Mouse (Mus musculus): ENCODE measurements at regions not wholly inside any gene's neighbourhood (a gene's known extent, or its start where the extent isn't known, plus 50 kb on each side); places are given as distances from the start of the nearest gene placed in this dataset.

DNA sequence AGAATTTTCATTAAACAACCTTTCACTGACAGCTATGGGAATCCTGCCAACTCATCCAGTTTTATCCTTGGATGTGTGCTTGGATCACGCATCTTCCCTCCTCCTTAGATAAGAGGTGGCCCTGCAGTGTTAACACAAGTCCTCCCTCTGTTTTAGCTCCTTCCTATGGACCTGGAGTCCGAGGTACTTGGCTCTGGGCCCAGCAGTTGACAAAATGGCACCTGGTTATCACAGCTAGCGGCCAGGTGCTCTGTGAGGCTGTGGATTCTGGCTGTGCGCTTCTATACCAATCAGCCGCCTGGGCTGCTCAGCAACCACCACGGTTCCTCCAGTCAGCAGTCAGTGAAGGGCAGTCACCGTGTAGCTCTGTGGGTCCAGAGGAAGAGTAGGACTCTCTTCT is 157.4 kb downstream of the Prdm2 start:
- ATAC-seq (replicated peaks; ENCODE audit: poor library complexity, severe bottlenecking) = no peak

DNA sequence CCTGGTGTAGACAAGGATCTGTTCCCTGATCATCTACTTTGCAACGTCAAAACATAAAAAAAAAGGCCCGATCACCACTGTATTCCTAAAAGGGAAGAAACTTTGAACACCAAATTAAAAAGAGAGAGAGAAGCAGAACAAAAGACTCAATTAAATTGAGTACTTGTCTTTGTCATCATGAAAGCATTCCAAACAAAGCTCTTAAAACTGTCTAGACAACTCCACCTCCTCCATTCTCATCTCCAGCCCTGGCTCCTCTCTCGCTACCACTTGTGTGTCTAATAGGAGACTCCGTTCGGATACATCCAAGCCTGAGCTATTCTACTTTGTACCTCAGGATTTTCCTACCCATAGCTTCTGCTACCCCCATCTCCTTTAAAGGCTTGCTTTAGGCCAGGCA is 159.8 kb downstream of the Prdm2 start:
- no peak for ATAC-seq (replicated peaks; ENCODE audit: poor library complexity, severe bottlenecking)

DNA sequence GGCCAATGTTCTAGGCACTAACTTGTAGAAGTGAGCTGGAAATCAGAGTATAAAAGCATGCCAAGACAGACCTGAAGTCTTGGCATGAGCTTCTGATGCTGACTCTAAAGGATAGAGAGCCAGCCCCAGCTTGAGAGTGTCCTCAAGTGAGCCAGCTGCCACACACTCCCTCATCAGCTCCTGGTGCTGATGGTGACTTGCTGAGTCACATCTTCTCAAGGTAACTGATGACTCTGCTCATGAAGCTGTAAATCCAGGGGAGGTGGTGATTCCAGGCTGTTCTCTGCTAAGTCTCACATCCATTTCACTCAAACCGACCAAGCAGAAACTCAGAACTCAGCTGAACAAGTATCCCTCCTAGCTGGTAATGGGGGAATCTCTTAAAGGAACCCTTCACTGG is 161.6 kb downstream of the Prdm2 start:
- no peak for ATAC-seq (replicated peaks; ENCODE audit: poor library complexity, severe bottlenecking)

DNA sequence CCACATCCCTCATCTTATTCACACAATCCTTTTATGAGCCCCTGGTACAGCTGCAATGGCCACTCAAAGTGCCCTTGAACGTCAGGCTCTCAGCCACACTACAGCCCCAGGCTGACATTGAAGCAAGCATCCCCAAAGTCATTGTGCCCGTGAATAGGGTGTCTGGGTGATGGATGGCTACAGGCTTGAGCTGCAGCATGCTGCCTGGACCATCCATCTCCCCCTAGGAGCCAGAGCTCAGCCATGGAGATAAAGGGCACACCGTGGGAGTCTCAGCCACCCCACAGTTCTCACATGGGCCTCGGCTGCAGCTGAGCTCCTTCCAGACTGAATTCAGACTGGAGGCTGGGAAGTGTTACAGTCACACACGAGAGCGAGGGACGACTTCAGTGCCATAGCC is 167.6 kb downstream of the Prdm2 start:
- no peak for ATAC-seq (replicated peaks; ENCODE audit: poor library complexity, severe bottlenecking)

DNA sequence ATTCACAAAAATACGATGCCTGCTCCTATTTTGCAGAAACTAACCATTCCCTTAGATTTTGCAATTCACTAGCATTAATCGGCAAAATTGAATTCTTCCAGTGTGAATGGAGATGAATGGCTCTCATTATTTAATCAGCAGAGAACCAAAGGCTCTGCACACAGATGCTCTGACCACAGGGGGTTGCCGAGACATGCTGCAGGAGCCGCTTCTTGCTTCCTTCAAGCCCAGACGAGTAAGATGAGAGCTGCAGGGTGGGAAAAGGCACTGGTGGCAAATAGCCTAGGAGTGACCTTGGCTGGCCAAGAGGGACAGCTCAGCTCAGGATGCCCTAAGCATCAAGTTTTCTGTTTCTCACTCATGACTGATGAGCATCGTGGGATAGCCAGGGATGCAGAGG is 170.0 kb downstream of the Prdm2 start:
- ATAC-seq (replicated peaks; ENCODE audit: poor library complexity, severe bottlenecking) = no peak

DNA sequence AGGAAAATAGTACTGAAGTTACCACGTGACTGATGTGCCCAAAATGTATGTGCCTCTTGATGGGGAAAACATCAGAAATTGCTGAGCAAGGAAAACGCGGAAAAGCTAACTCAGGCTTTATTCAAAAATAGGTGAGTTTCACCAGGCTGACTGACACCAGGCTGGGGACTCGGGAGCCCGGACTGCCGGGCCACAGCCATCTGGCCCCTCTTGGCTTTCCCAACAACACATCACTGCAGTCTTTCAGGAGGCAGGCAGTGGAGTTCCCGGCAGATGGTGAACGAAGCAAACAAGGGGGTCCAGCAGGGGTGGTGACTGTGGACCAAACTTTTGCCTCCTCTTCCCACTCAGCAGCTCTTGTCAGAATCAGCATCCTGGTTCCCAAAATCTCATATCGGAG is 174.2 kb downstream of the Prdm2 start:
- no peak for ATAC-seq (replicated peaks; ENCODE audit: poor library complexity, severe bottlenecking)

DNA sequence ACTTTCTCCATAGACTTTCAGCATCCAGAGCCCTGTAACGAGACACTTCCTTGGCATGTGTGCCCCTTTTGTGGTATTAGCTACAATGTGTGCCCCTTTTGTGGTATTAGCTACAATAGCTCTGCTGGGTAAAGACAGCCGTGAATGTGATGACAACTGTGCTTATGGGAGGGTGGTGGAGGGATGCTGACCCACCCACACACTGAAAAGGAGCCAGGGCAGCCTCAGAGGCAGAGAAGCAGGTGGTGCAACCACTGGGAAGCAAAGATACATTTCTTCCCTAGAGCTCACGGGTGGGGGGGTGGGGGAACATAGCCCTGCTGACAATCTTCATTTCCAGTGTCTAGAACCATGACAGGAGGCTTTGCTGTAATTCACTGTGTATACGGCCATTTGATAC is 176.1 kb downstream of the Prdm2 start:
- ATAC-seq (replicated peaks; ENCODE audit: poor library complexity, severe bottlenecking) = no peak

DNA sequence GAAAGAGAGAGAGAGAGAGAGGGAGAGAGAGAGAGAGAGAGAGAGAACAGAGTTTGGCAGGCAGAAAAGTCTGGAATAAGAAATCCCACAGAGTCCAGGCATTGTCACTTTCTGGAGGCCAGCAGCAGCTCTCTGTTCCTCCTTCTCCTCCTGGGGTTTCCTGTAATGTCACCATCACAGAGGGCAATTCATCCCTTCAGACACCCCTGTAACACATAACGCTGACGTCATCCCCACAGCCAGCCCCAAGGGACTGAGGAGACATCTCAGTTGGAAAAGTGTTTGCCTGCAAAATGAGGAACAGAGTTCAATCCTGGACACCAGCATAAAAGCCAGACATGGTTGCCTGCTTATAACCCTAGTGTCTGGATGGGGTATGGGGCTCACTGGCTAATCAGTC is 177.7 kb downstream of the Prdm2 start:
- ATAC-seq (replicated peaks; ENCODE audit: poor library complexity, severe bottlenecking) = peak; percentile 90

DNA sequence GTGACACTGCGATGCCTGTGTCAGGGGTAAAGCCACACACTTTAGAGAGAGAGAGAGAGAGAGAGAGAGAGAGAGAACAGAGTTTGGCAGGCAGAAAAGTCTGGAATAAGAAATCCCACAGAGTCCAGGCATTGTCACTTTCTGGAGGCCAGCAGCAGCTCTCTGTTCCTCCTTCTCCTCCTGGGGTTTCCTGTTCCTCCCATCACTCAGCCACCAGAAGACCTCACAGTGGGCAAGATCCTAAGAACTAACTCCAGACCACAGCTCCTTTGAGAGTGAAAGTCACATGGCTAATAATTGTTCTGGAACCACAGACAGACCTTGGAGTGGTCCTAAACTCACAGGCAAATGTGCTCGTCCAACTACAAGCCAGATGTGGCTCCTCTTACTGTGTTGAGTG is 178.5 kb downstream of the Prdm2 start:
- peak; percentile 66 for ATAC-seq (replicated peaks; ENCODE audit: poor library complexity, severe bottlenecking)

DNA sequence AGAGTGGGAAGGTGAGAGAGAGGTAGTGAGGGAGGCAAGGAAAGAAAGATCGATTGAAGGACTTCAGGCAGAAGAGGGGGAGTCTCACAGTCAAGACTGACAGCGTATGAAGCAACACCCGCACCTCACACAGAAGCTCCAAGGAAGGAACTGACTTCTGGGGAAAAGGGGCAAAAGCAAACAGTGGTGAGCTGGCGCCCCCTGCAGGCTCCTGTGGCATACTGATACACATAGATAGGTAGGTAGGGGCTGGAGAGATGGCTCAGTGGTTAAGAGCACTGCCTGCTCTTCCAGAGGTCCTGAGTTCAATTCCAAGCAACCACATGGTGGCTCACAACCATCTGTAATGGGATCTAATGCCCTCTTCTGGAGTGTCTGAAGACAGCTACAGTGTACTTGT is 183.0 kb downstream of the Prdm2 start:
- ATAC-seq (replicated peaks; ENCODE audit: poor library complexity, severe bottlenecking) = 0 out of 2 replicates have a peak, but pooled peaks have one; percentile 28

DNA sequence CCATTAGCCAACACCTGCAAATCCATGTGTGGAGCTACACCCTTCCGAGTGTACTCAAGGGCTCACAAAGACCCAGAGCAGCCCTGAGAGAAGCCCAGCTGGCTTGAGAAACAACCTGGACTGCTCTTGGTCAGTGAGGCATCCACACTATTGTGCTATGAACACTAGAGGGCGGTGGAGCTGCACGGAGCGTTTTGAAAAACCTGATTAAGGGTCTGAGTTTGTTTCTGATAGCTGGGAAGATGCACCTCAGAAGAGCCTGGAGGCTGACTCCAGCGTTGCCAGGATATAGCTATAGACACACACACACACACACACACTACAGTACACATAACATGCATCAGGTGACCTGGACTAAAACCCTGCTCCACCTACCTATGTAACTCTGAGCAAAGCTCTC is 185.5 kb downstream of the Prdm2 start:
- peak; percentile 89 for ATAC-seq (replicated peaks; ENCODE audit: poor library complexity, severe bottlenecking)

DNA sequence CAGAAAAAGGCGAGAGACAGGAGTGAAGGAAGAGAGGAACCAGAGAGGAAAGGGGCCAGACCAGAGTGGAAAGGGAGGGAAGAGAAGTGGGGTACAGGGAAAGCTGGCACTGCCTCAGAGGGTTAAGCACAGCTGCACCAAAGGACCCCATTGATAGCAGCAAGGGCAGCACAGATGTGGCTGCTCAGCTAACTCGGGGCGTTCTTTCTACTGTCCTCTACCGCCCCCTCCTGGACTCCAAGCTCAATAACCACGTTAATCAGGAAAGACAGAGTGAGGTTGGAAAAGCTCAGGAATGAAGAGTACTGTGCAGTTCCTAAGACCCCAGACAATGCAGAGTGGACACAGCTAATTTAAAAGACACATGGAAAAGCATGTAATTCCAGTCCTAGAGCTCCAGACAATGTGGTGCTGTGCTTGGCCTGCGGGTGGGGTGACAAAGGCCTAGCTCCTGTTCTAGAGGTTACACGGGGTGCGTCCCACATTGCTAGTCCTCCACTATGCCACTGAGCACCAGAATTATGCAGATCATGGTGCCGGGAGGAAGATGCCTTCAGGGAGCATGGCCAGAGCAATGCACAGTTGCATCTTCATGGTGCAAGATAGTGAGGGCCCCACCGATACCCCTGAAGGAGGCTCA is 191.4 kb downstream of the Prdm2 start:
- peak; percentile 91 for ATAC-seq (replicated peaks; ENCODE audit: poor library complexity, severe bottlenecking)

DNA sequence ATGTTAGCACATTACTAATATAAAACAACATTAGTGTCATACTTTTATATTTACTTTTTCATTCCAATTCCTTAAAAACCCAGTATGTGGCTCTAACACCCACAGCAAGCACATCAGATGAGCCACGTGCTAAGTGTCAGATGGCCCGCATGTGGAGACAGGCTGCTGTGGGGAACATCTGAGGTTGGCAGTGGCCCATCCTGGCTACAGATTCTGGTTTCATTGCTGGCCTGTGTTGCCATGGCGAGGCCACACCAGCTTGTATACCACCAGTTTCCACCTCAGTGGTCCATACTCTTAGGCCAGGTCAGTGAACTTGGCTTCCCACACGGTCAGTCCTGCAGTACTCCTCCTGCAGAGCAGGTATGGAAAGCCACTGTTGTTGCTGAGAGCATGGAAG is 192.1 kb downstream of the Prdm2 start:
- no peak for ATAC-seq (replicated peaks; ENCODE audit: poor library complexity, severe bottlenecking)

DNA sequence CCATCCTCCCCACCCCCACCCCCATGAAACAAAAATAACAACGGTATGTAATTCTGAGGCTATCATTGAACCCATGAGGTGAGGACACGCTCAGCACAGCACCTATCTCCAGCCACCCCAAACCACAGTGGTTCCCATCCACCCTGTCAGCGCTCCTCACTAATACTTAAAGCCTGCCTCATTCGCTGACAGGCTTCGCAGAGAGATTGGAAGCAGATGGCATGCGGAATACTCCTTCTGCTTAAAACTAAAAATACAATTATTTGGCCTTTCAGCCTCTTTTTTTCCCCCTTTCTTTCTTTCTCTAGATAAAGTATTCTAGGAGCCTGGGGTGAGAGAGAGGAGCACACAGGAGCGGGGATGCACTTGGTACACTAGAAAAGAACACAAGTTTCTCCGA is 199.9 kb downstream of the Prdm2 start:
- no peak for ATAC-seq (replicated peaks; ENCODE audit: poor library complexity, severe bottlenecking)

DNA sequence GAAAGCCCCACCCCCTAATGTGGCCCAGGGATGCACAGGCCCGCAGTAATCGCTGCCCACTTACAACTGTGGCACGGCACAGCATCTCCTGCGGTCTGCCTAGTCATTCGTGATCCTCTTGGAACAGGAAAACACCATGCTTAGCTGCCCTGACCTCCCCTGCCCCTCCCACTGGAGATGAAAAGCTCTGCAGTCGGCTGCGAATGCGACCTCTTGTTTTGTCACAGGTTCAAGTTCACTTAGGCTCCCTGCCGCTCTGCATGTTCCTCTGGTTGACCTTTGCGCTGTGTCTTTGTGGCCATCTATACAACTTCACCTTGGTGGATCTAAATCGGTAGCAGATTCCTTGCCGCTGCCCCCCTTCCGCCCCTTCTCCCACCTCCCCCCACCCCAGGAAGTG is 210.8 kb downstream of the Prdm2 start:
- no peak for ATAC-seq (replicated peaks; ENCODE audit: poor library complexity, severe bottlenecking)

DNA sequence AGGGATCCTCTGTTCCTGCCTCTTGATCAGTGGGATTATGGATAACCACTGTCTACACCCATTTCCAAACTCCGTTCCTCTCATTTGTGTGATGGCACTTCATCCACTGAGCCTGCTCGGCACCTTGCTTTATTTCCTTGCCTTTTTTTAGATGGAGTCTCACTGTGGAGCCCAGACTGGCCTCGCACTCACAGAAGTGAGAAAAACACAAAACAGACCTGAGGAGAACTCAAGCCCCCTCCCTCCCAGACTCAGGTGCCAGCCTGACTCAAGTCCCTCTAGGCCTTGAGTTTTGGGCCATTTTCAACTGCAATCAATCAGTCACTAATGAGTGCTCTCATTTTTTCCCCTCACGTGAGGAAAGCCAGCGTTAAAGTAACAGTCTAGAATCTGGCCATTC is 211.3 kb downstream of the Prdm2 start:
- no peak for ATAC-seq (replicated peaks; ENCODE audit: poor library complexity, severe bottlenecking)

DNA sequence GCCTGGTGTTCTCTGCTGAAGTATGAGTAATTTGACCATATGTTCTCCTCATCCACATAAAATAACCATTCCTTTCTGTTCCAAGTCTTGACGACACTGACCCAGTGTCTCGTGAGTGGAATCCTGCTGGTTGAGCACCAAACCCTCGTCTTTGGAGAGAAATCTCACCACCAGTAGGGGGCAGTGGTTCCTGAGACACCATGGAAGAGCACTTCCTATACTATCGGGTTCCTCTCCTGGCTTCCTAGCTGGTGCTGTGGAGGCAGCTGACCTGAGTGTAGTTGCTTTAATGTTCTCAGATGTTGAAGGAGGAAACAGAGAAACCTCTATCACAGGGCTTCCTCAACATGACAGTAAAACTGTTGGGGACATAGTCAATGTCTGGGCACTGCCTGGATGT is 216.4 kb downstream of the Prdm2 start:
- no peak for ATAC-seq (replicated peaks; ENCODE audit: poor library complexity, severe bottlenecking)

DNA sequence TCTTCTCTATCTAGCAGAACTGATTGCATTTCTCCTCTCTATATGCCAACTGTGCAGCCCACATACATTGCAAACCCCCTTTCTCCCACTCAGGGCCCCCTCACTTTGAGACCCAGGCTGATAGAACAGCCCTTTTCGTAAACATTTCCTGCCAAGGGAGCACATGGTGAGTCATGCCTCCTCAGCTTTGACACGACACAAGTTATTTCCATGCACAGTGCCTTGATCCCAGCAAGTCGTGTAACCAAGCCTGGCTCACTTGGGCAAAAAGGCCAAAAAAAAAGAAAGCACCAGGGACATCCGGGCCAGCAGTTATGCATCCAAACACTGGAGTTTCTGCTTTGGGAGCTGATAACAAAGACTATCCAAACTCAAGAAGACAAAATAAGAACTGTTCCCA is 221.4 kb downstream of the Prdm2 start:
- no peak for ATAC-seq (replicated peaks; ENCODE audit: poor library complexity, severe bottlenecking)

DNA sequence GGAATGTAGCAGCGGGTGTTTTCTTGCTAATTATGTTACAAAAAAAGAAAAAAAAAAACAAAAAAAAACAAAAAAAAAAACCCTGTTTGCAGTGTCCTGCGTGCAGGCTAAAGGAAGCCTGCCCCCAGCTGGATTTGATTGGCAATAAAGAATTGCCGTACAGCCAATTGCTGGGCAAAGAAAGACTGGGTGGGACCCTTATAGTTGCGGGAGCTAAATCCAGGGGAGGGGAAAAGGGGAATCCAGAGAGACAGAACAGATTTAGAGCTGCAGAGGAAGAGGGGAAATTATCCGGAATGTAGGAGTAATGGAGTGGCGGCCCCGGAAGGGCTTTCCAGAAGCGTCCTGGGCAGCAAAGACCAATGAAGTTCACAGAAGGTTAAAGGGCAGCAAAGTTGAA is 223.6 kb downstream of the Prdm2 start:
- no peak for ATAC-seq (replicated peaks; ENCODE audit: poor library complexity, severe bottlenecking)

DNA sequence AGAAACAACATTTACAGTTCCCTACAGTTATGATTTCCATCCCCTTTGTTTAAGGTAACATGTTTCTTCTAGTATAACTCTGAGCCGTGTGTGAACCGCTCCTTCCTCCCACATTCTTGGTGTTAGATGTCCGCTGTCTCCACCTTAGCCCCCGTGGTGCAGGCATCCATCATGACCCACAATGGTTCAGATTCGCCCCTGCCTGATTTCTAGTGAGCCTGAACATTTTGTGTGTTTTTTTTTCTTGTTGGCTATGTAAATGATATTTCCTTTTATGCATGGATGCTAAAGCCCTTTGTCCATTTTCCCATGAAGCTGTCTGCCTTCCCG is 229.5 kb downstream of the Prdm2 start:
- ATAC-seq (replicated peaks; ENCODE audit: poor library complexity, severe bottlenecking) = no peak

DNA sequence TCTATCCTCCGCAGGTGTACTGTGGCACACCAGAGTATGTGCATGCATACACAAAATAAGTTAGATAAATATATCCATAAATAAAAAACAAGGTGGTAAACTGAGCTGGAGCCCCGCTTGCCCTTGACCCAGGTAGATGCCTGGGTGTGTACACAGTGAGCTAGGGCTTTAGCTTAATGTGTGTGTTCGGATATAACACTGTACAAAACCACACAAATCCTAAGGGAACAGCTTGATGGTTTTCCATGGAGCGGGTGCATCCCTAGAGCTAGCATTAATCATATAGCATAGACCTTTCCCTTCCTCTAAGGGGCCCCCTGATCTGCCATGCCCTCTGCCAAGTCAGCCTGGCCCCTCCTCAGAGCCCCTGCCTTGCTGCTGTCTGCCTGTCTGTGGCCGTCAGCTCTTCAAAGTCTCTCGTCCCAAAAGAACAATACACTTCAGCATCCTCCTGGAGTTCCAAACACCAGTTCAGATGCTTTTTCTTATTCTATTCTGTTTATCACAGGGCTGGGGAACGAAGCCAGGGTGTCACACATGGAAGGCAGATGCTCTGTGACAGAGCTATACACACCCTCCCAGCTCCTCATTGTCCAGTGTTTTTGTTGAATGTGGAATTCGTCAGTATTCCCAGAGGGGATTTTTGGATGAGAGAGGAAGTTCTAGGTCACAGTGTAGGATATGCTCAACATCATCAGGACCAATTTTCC is 230.1 kb downstream of the Prdm2 start:
- no peak for ATAC-seq (replicated peaks; ENCODE audit: poor library complexity, severe bottlenecking)

DNA sequence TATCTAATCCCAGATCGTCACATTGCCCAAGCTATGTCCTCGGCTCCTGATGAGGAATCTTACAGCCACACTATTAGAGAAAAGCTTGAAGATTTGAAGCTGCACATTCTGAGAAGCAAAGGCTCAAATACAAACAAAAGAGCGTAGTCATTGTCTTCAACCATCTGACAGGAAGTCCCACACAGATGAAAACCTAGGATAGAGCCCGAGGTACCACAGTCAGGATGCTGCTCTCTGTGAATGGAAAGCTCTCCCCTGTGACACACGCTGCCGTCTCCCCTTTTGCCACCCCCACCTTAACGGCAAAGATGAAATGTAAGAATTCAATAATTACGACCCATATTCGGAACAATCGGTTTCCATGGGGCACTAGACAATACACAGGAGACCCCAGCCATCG is 237.2 kb downstream of the Prdm2 start:
- no peak for ATAC-seq (replicated peaks; ENCODE audit: poor library complexity, severe bottlenecking)

DNA sequence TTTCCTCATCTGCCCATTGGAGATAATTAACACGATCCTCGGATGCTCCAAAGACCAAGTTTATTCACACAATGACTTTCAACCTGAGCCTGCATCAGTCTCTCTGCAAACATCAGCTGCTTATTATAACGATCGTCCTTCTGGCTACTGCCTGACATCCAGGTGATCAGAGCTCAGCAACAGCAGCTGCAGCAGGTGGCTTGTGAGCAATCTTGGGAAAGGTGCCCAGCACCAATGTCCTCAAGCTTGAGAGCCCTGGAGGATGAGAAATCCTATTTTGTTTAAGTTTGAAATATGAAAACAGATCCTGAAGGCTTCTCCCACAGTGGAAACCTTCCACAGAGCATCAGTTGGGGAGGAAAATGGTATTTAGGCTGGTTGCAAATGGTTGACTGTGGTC is 242.8 kb downstream of the Prdm2 start:
- ATAC-seq (replicated peaks; ENCODE audit: poor library complexity, severe bottlenecking) = no peak

Measured in granulocyte monocyte progenitor cell, adult 5-6 weeks (primary cell).